Mouse (Mus musculus): ENCODE measurements around the gene St7l. TPM values are rescaled to one million over a fixed set of nuclear protein-coding genes. Genes with fewer than 3 reads are reported as not detected.

The St7l gene
- polyA plus RNA-seq, 1 experiment: 13.2 TPM

DNA sequence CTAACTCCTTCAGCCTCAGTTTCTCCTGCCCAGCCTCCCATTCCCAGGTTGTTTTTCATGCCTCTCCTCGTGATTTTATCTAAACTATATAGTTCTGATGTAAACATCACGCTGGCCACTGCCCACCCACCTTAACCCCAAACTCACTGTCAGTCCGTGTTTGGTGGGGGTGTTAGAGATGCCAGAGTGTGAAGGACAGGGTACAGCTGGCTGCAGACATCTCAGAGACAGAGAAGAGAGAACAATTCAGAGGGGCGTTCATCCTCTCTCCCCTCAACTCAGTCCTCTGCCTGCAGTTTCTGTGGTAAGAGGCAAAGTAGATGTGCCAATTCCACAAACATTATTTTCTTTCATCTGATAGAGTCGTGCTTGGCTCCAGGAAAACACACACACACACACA is 99.1 kb downstream of the St7l start:
- H3ac ChIP-seq (ENCODE audit: control insufficient read depth, insufficient read length): no peak overlapping the region
- H3K27me3 ChIP-seq (ENCODE audit: control insufficient read depth, insufficient read depth, insufficient read length): peaks cover 27% of the 10 kb centered on the region
- H3K4me2 ChIP-seq (ENCODE audit: low read depth): no peak overlapping the region
- H3K4me3 ChIP-seq: no peak overlapping the region
- no peak for TF ChIP-seq POLR2A (IDR thresholded peaks at IDR 0.05; ENCODE audit: insufficient read length, low read depth)
- TF ChIP-seq CEBPB (IDR thresholded peaks at IDR 0.05; ENCODE audit: insufficient read depth, poor library complexity, severe bottlenecking): no peak
- TF ChIP-seq REST (IDR thresholded peaks at IDR 0.05; ENCODE audit: insufficient read depth, insufficient read length): no peak
- TF ChIP-seq TCF3 (IDR thresholded peaks at IDR 0.05; ENCODE audit: insufficient read length, low read depth): no peak
- no peak for TF ChIP-seq E2F4 (IDR thresholded peaks at IDR 0.05; ENCODE audit: insufficient read depth)
- TF ChIP-seq MYOG (IDR thresholded peaks at IDR 0.05; ENCODE audit: control insufficient read depth in 1 of 3, insufficient read depth in 1 of 3, insufficient read length in 2 of 3, low read depth in 2 of 3): no peak
- TF ChIP-seq TCF12 (IDR thresholded peaks at IDR 0.05; ENCODE audit: insufficient read depth, poor library complexity, severe bottlenecking): no peak
- TF ChIP-seq POLR2AphosphoS2 (IDR thresholded peaks at IDR 0.05; ENCODE audit: insufficient read length, low read depth): no peak
- H3K79me2 ChIP-seq (ENCODE audit: control insufficient read depth, insufficient read depth): no peaks in the 10 kb centered on the region
- H3K36me3 ChIP-seq (ENCODE audit: control insufficient read depth, insufficient read depth): no peaks in the 10 kb centered on the region

DNA sequence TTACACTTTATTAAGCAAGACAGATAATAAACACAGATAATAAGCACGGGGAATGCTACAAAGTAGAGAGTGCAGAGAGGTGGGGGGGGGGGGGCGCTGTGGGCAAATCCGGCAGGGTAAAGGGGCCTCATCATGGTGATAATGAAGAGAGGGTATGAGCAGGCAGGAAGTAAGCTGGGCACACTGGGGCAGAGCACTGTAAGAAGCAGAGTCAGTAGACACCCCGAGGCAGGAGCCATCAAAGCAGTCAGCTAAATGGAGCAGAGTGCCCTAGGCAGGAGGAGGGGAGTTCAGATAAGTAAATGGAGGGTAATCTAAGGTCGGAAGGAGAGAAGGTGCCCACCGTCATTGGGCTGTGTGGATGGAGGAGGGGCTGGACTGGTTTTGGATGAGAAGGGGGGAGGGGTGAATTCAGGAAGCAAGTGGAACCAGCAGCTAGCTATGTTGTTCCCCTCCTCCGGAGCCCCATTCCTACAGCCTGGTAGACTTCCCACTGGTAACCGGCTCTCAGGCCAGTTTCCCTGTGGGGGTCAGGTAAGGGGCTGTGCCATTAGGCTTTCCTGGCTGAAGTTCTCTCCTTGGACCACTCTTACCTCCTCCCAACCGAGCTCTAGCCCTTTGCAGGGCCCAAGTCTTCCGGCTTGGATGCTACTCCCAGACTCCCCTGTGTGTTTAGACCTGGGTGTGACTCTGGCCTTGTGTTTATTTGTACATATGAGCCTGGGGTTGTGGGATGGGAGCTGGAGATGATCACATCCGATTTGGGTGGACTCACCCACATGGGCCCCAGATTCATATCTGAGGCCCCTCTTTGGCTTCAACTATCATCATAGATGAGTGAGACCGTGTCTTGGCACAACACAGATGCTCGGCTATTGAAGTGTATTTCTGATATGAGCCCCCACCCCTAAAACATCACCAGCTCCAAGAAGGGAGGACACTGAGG is 99.8 kb downstream of the St7l start:
- H3K4me3 ChIP-seq: no peak overlapping the region
- TF ChIP-seq MYOG (IDR thresholded peaks at IDR 0.05; ENCODE audit: control insufficient read depth in 1 of 3, insufficient read depth in 1 of 3, insufficient read length in 2 of 3, low read depth in 2 of 3) (no peak), POLR2AphosphoS2 (IDR thresholded peaks at IDR 0.05; ENCODE audit: insufficient read length, low read depth) (no peak), CEBPB (IDR thresholded peaks at IDR 0.05; ENCODE audit: insufficient read depth, poor library complexity, severe bottlenecking) (no peak), SRF (IDR thresholded peaks at IDR 0.05; ENCODE audit: control insufficient read depth, insufficient read length, low read depth) (no peak), MAX (IDR thresholded peaks at IDR 0.05; ENCODE audit: low read depth) (no peak), E2F4 (IDR thresholded peaks at IDR 0.05; ENCODE audit: insufficient read depth) (no peak), USF1 (IDR thresholded peaks at IDR 0.05; ENCODE audit: low read depth) (no peak), MYOD1 (IDR thresholded peaks at IDR 0.05; ENCODE audit: control insufficient read depth in 1 of 3, insufficient read length in 2 of 3, low read depth in 2 of 3) (no peak), TCF3 (IDR thresholded peaks at IDR 0.05; ENCODE audit: insufficient read length, low read depth) (no peak), POLR2A (IDR thresholded peaks at IDR 0.05; ENCODE audit: insufficient read length, low read depth) (no peak), TCF12 (IDR thresholded peaks at IDR 0.05; ENCODE audit: insufficient read depth, poor library complexity, severe bottlenecking) (no peak), REST (IDR thresholded peaks at IDR 0.05; ENCODE audit: insufficient read depth, insufficient read length) (no peak)

DNA sequence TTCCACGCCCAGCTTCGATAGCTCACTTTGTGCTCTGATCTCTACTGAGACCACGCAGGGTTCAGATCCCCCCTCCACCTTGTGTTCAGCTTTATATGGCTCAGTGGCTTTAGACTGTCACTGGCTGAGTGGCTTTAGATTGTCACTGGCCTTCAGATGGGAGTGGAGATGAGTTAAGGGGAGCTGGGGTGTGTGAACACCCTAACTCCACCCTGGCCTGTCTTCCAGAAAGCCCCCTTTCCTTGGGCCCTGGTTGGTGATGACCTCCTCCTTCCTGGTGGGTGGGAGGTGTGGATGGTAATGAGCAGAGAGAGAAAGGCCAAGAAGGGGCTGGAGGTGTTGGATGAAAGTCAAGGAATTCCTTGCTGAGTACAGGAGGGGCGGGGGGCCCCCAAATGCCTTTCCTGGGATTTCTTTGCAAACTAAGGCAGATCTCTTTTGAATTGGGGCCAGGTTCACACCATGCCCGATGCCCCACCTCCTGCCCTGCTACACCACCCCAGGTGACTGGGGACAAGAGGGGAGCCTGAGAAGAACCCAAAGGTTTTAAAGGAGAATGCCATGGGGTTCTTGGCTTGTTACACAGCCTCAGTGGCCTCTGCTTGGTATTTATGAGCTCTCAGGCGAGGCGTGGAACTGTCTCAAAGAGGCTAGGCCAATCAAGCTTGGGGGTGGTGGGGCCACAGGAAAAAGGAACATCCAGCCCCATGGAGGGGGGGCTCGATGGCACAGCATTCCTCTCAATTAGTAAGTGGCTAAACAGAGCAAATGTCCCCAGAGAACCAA is 101.5 kb downstream of the St7l start:
- no peak overlapping the region for H3ac ChIP-seq (ENCODE audit: control insufficient read depth, insufficient read length)
- H3K4me3 ChIP-seq: no peak overlapping the region
- H3K27me3 ChIP-seq (ENCODE audit: control insufficient read depth, insufficient read depth, insufficient read length): peaks cover 23% of the 10 kb centered on the region
- TF ChIP-seq POLR2A (IDR thresholded peaks at IDR 0.05; ENCODE audit: insufficient read length, low read depth) (no peak), MYOG (IDR thresholded peaks at IDR 0.05; ENCODE audit: control insufficient read depth in 1 of 3, insufficient read depth in 1 of 3, insufficient read length in 2 of 3, low read depth in 2 of 3) (no peak), USF1 (IDR thresholded peaks at IDR 0.05; ENCODE audit: low read depth) (no peak), REST (IDR thresholded peaks at IDR 0.05; ENCODE audit: insufficient read depth, insufficient read length) (no peak), SRF (IDR thresholded peaks at IDR 0.05; ENCODE audit: control insufficient read depth, insufficient read length, low read depth) (no peak), E2F4 (IDR thresholded peaks at IDR 0.05; ENCODE audit: insufficient read depth) (no peak), MYOD1 (IDR thresholded peaks at IDR 0.05; ENCODE audit: control insufficient read depth in 1 of 3, insufficient read length in 2 of 3, low read depth in 2 of 3) (no peak), MAX (IDR thresholded peaks at IDR 0.05; ENCODE audit: low read depth) (no peak), CEBPB (IDR thresholded peaks at IDR 0.05; ENCODE audit: insufficient read depth, poor library complexity, severe bottlenecking) (no peak), TCF12 (IDR thresholded peaks at IDR 0.05; ENCODE audit: insufficient read depth, poor library complexity, severe bottlenecking) (no peak), POLR2AphosphoS2 (IDR thresholded peaks at IDR 0.05; ENCODE audit: insufficient read length, low read depth) (no peak), TCF3 (IDR thresholded peaks at IDR 0.05; ENCODE audit: insufficient read length, low read depth) (no peak)
- H3K79me2 ChIP-seq (ENCODE audit: control insufficient read depth, insufficient read depth): no peaks in the 10 kb centered on the region
- no peak overlapping the region for H3K4me2 ChIP-seq (ENCODE audit: low read depth)
- no peaks in the 10 kb centered on the region for H3K36me3 ChIP-seq (ENCODE audit: control insufficient read depth, insufficient read depth)

More for the DNA sequence above, 99.8 kb downstream of the St7l start:
- H3K36me3 ChIP-seq (ENCODE audit: control insufficient read depth, insufficient read depth): no peaks in the 10 kb centered on the region
- H3ac ChIP-seq (ENCODE audit: control insufficient read depth, insufficient read length): no peak overlapping the region
- no peaks in the 10 kb centered on the region for H3K79me2 ChIP-seq (ENCODE audit: control insufficient read depth, insufficient read depth)
- peaks cover 27% of the 10 kb centered on the region for H3K27me3 ChIP-seq (ENCODE audit: control insufficient read depth, insufficient read depth, insufficient read length)
- no peak overlapping the region for H3K4me2 ChIP-seq (ENCODE audit: low read depth)

DNA sequence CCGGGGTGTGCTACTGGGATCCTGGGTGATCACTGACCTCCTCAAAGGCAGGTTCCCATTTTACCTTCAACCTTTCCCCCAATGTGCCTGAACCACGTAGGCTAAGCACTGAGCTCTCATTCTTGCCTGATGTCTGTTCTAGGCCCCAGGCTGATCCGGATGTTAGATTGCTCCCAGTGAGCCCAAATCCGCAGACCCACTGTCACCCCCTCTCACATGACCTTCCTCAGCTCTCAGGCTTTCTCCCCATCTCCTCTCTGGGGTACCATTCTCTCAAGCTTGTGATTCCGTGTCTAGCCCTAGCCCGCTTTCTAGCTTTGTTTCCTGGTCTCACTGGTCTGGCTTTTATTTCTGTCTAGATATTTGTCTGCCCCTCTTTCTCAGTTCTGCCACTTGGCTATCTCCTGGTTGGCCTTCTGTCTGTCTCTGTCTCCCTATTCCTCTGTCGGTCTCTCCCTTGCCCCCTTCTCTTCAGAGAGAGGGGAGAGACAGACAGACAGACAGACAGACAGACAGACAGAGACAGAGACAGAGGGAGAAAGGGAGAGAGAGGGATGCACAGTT is 102.3 kb downstream of the St7l start:
- H3K36me3 ChIP-seq (ENCODE audit: control insufficient read depth, insufficient read depth): no peaks in the 10 kb centered on the region
- no peaks in the 10 kb centered on the region for H3K79me2 ChIP-seq (ENCODE audit: control insufficient read depth, insufficient read depth)
- peaks cover 16% of the 10 kb centered on the region for H3K27me3 ChIP-seq (ENCODE audit: control insufficient read depth, insufficient read depth, insufficient read length)
- H3K4me3 ChIP-seq: no peak overlapping the region
- no peak overlapping the region for H3ac ChIP-seq (ENCODE audit: control insufficient read depth, insufficient read length)
- TF ChIP-seq TCF3 (IDR thresholded peaks at IDR 0.05; ENCODE audit: insufficient read length, low read depth) (no peak), POLR2A (IDR thresholded peaks at IDR 0.05; ENCODE audit: insufficient read length, low read depth) (no peak), CEBPB (IDR thresholded peaks at IDR 0.05; ENCODE audit: insufficient read depth, poor library complexity, severe bottlenecking) (no peak), E2F4 (IDR thresholded peaks at IDR 0.05; ENCODE audit: insufficient read depth) (no peak), MYOG (IDR thresholded peaks at IDR 0.05; ENCODE audit: control insufficient read depth in 1 of 3, insufficient read depth in 1 of 3, insufficient read length in 2 of 3, low read depth in 2 of 3) (no peak), USF1 (IDR thresholded peaks at IDR 0.05; ENCODE audit: low read depth) (no peak), MYOD1 (IDR thresholded peaks at IDR 0.05; ENCODE audit: control insufficient read depth in 1 of 3, insufficient read length in 2 of 3, low read depth in 2 of 3) (no peak), TCF12 (IDR thresholded peaks at IDR 0.05; ENCODE audit: insufficient read depth, poor library complexity, severe bottlenecking) (no peak), MAX (IDR thresholded peaks at IDR 0.05; ENCODE audit: low read depth) (no peak), REST (IDR thresholded peaks at IDR 0.05; ENCODE audit: insufficient read depth, insufficient read length) (no peak)
- no peak overlapping the region for H3K4me2 ChIP-seq (ENCODE audit: low read depth)

Data from myocyte (in vitro differentiated cells).